In the genomic region with DNA sequence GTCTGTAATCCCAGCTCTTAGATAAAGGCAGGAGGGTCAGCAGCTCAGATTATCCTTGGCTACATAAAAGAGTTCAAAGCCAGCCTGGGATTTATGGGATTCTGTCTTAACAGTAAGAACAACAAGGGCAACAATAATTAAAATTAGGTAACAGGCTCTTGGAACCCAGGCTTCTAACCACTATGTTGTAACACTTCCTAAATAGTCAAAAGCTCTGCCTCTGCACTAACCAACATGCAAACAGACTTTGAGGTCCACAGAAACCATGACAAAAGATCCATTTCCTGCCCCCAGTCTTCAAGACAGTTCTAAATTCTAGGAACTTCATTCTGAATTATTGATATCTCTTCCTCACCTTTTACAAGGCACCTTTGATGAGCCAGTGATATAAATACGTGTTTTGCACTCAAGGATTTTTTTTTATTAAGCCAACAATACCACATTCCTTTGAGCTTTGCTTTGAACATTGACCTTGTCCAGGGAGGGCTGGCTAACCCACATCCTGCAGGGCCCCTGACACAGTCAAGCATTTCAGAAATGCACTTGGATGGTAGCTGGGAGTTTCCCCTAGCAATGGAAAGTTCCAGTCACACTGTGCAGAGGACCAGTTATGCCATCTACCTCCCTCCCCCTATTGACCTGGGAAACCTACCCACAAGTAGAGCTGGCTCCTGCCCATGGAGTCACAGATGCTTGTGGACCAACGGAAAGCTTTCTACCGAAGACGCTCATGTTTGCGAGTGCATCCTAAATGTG, we compare ENCODE assay signal across 9 mouse cellular contexts. TPM values are rescaled to one million over a fixed set of nuclear protein-coding genes. Genes with fewer than 3 reads are reported as not detected.
A peak's percentile ranks its signal among the peaks of the same experiment; 100 is the strongest.
DNase-seq lines count a peak whose midpoint lies in the region; ATAC-seq and TF ChIP-seq lines count a peak whose summit lies in the region.
"Had no signal": no experiment of that assay in that cellular context is flagged by ENCODE, and none has a peak within 500 bp of the region (broad histone marks: within the 10 kb centered on the region; RNA-seq: fewer than 3 reads in every experiment).

No protein-coding gene starts in this region.

- H3K4me2 ChIP-seq in heart, embryonic 12.5 days, result no peak overlapping the region
- peak overlapping the region; percentile 93 for H3K4me2 ChIP-seq in CH12.LX (ENCODE audit: insufficient read depth, low read depth, poor library complexity, severe bottlenecking)
- H3K4me2 ChIP-seq in lung, postnatal 0 days (replicated peaks; ENCODE audit: low read depth, low read length), result no peak overlapping the region
- H3K4me2 ChIP-seq: limb, embryonic 13.5 days had no signal

- dilution Hi-C loops in CH12.LX (cut with MboI; ENCODE audit: extremely low pct_ligation_motif_present, extremely low pct_unique_long_range_greater_than_20kb, low sequenced_read_pairs), result no loop called here

- TF ChIP-seq POLR2A in CH12.LX (IDR thresholded peaks at IDR 0.05; ENCODE audit: low read depth, low read length), result no peak

- intact Hi-C loops in heart, postnatal 25 days (cut with DNase I), result no loop called here

- H3K4me1 ChIP-seq in heart, embryonic 12.5 days (replicated peaks), result peaks cover 23% of the 10 kb centered on the region
- H3K4me1 ChIP-seq in CH12.LX (ENCODE audit: control insufficient read depth in 1 of 2, insufficient read depth in 2 of 2), result peaks cover 29 to 71% of the 10 kb centered on the region in 2 experiments
- H3K4me1 ChIP-seq in lung, postnatal 0 days (ENCODE audit: insufficient read depth, low read depth, low read length), result peaks cover 16% of the 10 kb centered on the region; the same call in 1 of the 2 replicates

- WGBS in heart, embryonic 12.5 days, result 82% methylated on average over 5 of the region's 5 CpGs
- WGBS in lung, postnatal 0 days, result 59% methylated on average over 5 of the region's 5 CpGs

- H3K4me3 ChIP-seq in heart, embryonic 12.5 days, result no peak overlapping the region
- H3K4me3 ChIP-seq in CH12.LX (replicated peaks in 1 of 3; ENCODE audit: low read depth in 2 of 3, low read length in 2 of 3, poor library complexity in 1 of 3), result no peak overlapping the region
- H3K4me3 ChIP-seq in lung, postnatal 0 days (ENCODE audit: low read depth, low read length), result no peak overlapping the region
- H3K4me3 ChIP-seq: limb, embryonic 13.5 days had no signal

- no peaks in the 10 kb centered on the region; the same call in 1 of the 2 replicates for H3K27me3 ChIP-seq in heart, embryonic 12.5 days (replicated peaks)
- H3K27me3 ChIP-seq in CH12.LX (replicated peaks), result no peaks in the 10 kb centered on the region
- no peaks in the 10 kb centered on the region for H3K27me3 ChIP-seq in lung, postnatal 0 days (replicated peaks; ENCODE audit: insufficient read depth, low read length)

- no peak overlapping the region for H3K9ac ChIP-seq in heart, embryonic 12.5 days
- H3K9ac ChIP-seq in CH12.LX (ENCODE audit: insufficient read depth, low read depth), result no peak overlapping the region
- H3K9ac ChIP-seq in lung, postnatal 0 days (replicated peaks; ENCODE audit: low read depth), result no peak overlapping the region
- H3K9ac ChIP-seq: limb, embryonic 13.5 days had no signal

- TF ChIP-seq CTCF in CH12.LX (conservative IDR thresholded peaks at IDR 0.05 in 1 of 2, IDR thresholded peaks at IDR 0.05 in 1 of 2; ENCODE audit: low read depth in 2 of 2, low read length in 2 of 2), result no peak
- TF ChIP-seq CTCF in lung, postnatal 0 days (IDR thresholded peaks at IDR 0.05), result no peak

- no peaks in the 10 kb centered on the region for H3K79me2 ChIP-seq in CH12.LX (replicated peaks; ENCODE audit: control insufficient read depth, extremely low read depth, insufficient read depth, poor library complexity, severe bottlenecking)

- no peaks in the 10 kb centered on the region for H3K36me3 ChIP-seq in heart, embryonic 12.5 days
- no peaks in the 10 kb centered on the region for H3K36me3 ChIP-seq in CH12.LX (replicated peaks in 1 of 2; ENCODE audit: control insufficient read depth in 1 of 2, insufficient read depth in 1 of 2, low read length in 1 of 2)
- H3K36me3 ChIP-seq in lung, postnatal 0 days (ENCODE audit: insufficient read depth, low read length), result no peaks in the 10 kb centered on the region
- H3K36me3 ChIP-seq: limb, embryonic 13.5 days had no signal

- ATAC-seq in heart, embryonic 12.5 days (ENCODE audit: insufficient number of reproducible peaks, low FRiP score), result peak; percentile 64; the same call in 1 of the 2 replicates
- peak; percentile 81 for ATAC-seq in lung, postnatal 0 days

- TF ChIP-seq RAD21 in CH12.LX (IDR thresholded peaks at IDR 0.05; ENCODE audit: low read depth, low read length), result peak; percentile 2

- H3K27ac ChIP-seq in heart, embryonic 12.5 days (ENCODE audit: poor library complexity, severe bottlenecking), result no peak overlapping the region
- H3K27ac ChIP-seq in CH12.LX (ENCODE audit: insufficient read depth, low read depth), result peak overlapping the region; percentile 86
- H3K27ac ChIP-seq in lung, postnatal 0 days (ENCODE audit: low read length), result peak overlapping the region; percentile 34; the same call in 1 of the 2 replicates
- H3K27ac ChIP-seq: limb, embryonic 13.5 days had no signal

- no peak for DNase-seq in heart, postnatal 25 days (ENCODE audit: low spot score)
- peak; percentile 92 for DNase-seq in CH12.LX (ENCODE audit: extremely low read depth)
- peak; percentile 91 for DNase-seq in kidney, adult 11 months
- peak; percentile 69 for DNase-seq in lung, postnatal 0 days (ENCODE audit: low spot score)
- DNase-seq in thymus, postnatal 10 days (ENCODE audit: low spot score in 2 of 2), result no peak
- no peak for DNase-seq in cerebellum, postnatal 14 days
- no peak for DNase-seq in frontal cortex, adult 2 months (ENCODE audit: extremely low spot score in 1 of 2, low spot score in 1 of 2)

- TF ChIP-seq EP300 in CH12.LX (IDR thresholded peaks at IDR 0.05; ENCODE audit: low read length), result peak; percentile 98
- TF ChIP-seq EP300 in lung, postnatal 0 days (IDR thresholded peaks at IDR 0.05), result peak; percentile 68

- in situ Hi-C loops in CH12.LX (cut with MboI; ENCODE audit: low pct_ligation_motif_present, low pct_unique_long_range_greater_than_20kb, low sequenced_read_pairs), result no loop called here

- no peaks in the 10 kb centered on the region for H3K9me3 ChIP-seq in heart, embryonic 12.5 days (replicated peaks)
- no peaks in the 10 kb centered on the region for H3K9me3 ChIP-seq in CH12.LX (replicated peaks; ENCODE audit: low read length)
- H3K9me3 ChIP-seq in lung, postnatal 0 days (ENCODE audit: low read length), result no peaks in the 10 kb centered on the region
- H3K9me3 ChIP-seq: limb, embryonic 13.5 days had no signal

TF ChIP-seq in CH12.LX, 34 proteins besides CTCF, POLR2A, EP300 and RAD21:
- peak; percentile 94 for TF ChIP-seq CHD2 (IDR thresholded peaks at IDR 0.05; ENCODE audit: low read length)
- TF ChIP-seq UBTF (IDR thresholded peaks at IDR 0.05; ENCODE audit: low read depth, low read length), result no peak
- no peak; the same call in 1 of the 2 replicates for TF ChIP-seq ZNF384 (IDR thresholded peaks at IDR 0.05; ENCODE audit: low read depth, low read length)
- TF ChIP-seq MXI1 (IDR thresholded peaks at IDR 0.05; ENCODE audit: low read depth, low read length), result no peak
- TF ChIP-seq TCF12 (IDR thresholded peaks at IDR 0.05; ENCODE audit: low read depth, low read length), result peak; percentile 91
- peak; percentile 91 for TF ChIP-seq JUND (conservative IDR thresholded peaks at IDR 0.05; ENCODE audit: low read depth, low read length)
- TF ChIP-seq ZKSCAN1 (IDR thresholded peaks at IDR 0.05; ENCODE audit: borderline replicate concordance, low read depth, low read length), result no peak
- TF ChIP-seq MAZ (IDR thresholded peaks at IDR 0.05; ENCODE audit: low read depth, low read length), result peak; percentile 75; the same call in 1 of the 2 replicates
- TF ChIP-seq BHLHE40 (IDR thresholded peaks at IDR 0.05; ENCODE audit: low read depth, low read length), result peak; percentile 85
- peak; percentile 44 for TF ChIP-seq HCFC1 (IDR thresholded peaks at IDR 0.05; ENCODE audit: low read depth, low read length)
- TF ChIP-seq MEF2A (IDR thresholded peaks at IDR 0.05; ENCODE audit: borderline replicate concordance, low read depth, low read length), result peak; percentile 89
- TF ChIP-seq MYC (IDR thresholded peaks at IDR 0.05; ENCODE audit: low read depth, low read length), result peak; percentile 53; the same call in 1 of the 2 replicates
- peak; percentile 39 for TF ChIP-seq SMC3 (IDR thresholded peaks at IDR 0.05; ENCODE audit: low read depth, low read length)
- TF ChIP-seq IRF4 (IDR thresholded peaks at IDR 0.05; ENCODE audit: low read depth, low read length), result peak; percentile 88
- TF ChIP-seq ETS1 (conservative IDR thresholded peaks at IDR 0.05; ENCODE audit: low read depth, low read length), result peak; percentile 95
- peak; percentile 67 for TF ChIP-seq MAFK (IDR thresholded peaks at IDR 0.05; ENCODE audit: insufficient replicate concordance, low read length)
- 0 out of 2 replicates have a peak, but pooled peaks have one; percentile 44 for TF ChIP-seq KAT2A (IDR thresholded peaks at IDR 0.05; ENCODE audit: insufficient replicate concordance, low read length)
- peak; percentile 87 for TF ChIP-seq JUN (IDR thresholded peaks at IDR 0.05; ENCODE audit: insufficient read depth, low read depth, low read length)
TF ChIP-seq in CH12.LX: peak in this region for 14.

RNA-seq across cellular contexts. Expression of gene Igfbp7, which starts 23.9 kb away (rescaled TPM):
- 38.3 and 39.9 TPM in 2 replicates for polyA plus RNA-seq in heart, embryonic 12.5 days (2016; fragmentation: Nextera tagmentation; extraction: Ambion mirVana)
- 100 to 1,000 TPM; 251 to 311 TPM for total RNA-seq in heart, postnatal 25 days (2021)
- total RNA-seq in CH12.LX (2012; rRNA removed), result 0.17 and 0.29 TPM in 2 replicates
- 0.30 and 0.35 TPM in 2 replicates for total RNA-seq in CH12.LX (2014; rRNA removed)
- 0.52 and 0.70 TPM in 2 replicates for polyA plus RNA-seq in CH12.LX (2012; ENCODE audit: insufficient read length, low read depth)
- polyA plus RNA-seq in lung, postnatal 0 days (2015; fragmentation: Nextera tagmentation; extraction: Ambion mirVana), result 756 and 780 TPM in 2 replicates
- polyA plus RNA-seq in frontal cortex, adult 2 months (2012; rRNA removed), result 97.7 and 99.9 TPM in 2 replicates

Comparison
In these comparisons a context has a peak if more than half of its experiments do, and no peak if none do; other contexts are left out.
1. DNase-seq: peak in CH12.LX (single experiment), kidney, adult 11 months (single experiment) and lung, postnatal 0 days (single experiment); none in heart, postnatal 25 days (single experiment), thymus, postnatal 10 days (0 of 2), cerebellum, postnatal 14 days (0 of 2) and frontal cortex, adult 2 months (0 of 2).
2. RNA of gene Igfbp7, which starts 23.9 kb away (polyA plus RNA-seq): 756 to 780 TPM in lung, postnatal 0 days, 97.7 to 99.9 TPM in frontal cortex, adult 2 months and 38.3 to 39.9 TPM in heart, embryonic 12.5 days; 0.52 to 0.70 TPM in CH12.LX; every median in the first group is over 10 times any median in the second.